Mouse (Mus musculus) CH12.LX (cell line): ENCODE measurements at regions not wholly inside any gene's neighbourhood (a gene's known extent, or its start where the extent isn't known, plus 50 kb on each side); places are given as distances from the start of the nearest gene placed in this dataset.

ENCODE experiments used
- DNase-seq: peaks from one replicate; pipeline ENCODE4 v3.0.0-alpha.2; 2013; ENCODE audit errors: extremely low read depth
- H3K27ac ChIP-seq: 2 replicates; pipeline ENCODE4 v1.5.1; 2012; ENCODE audit warnings: low read depth, mild to moderate bottlenecking, control low read depth, moderate library complexity; ENCODE audit not compliant: insufficient read depth
- H3K27me3 ChIP-seq: replicated peaks from 2 replicates; pipeline ENCODE3; 2012; ENCODE audit warnings: inconsistent platforms
- H3K36me3 ChIP-seq, 2 experiments: replicated peaks in 1 of 2; 2 replicates each; pipeline versions ENCODE3 to v1.6.1; 2012; ENCODE audit warnings: inconsistent platforms in 1 of 2, low read length in 1 of 2, mild to moderate bottlenecking in 1 of 2, mixed read lengths in 1 of 2, moderate library complexity in 1 of 2; ENCODE audit not compliant: control insufficient read depth in 1 of 2, insufficient read depth in 1 of 2
- H3K4me1 ChIP-seq, 2 experiments: 2 replicates each; pipeline ENCODE4 v1.6.1; 2012; ENCODE audit warnings: inconsistent platforms in 1 of 2, moderate library complexity in 1 of 2; ENCODE audit not compliant: insufficient read depth in 2 of 2, control insufficient read depth in 1 of 2
- H3K4me2 ChIP-seq: 2 replicates; pipeline ENCODE4 v1.6.1; 2012; ENCODE audit warnings: low read depth, mild to moderate bottlenecking, control low read depth; ENCODE audit not compliant: poor library complexity, insufficient read depth, severe bottlenecking
- H3K4me3 ChIP-seq, 3 experiments: fragments of 150-350 bp in 1 of 3; sonication (generic) in 1 of 3; replicated peaks in 1 of 3; 2 replicates each; pipeline versions ENCODE3 to v1.5.1; 2011 to 2012; ENCODE audit warnings: low read depth in 2 of 3, low read length in 2 of 3, mild to moderate bottlenecking in 2 of 3, moderate library complexity in 2 of 3, control low read depth in 1 of 3, improper control_type of control experiment in 1 of 3, inconsistent platforms in 1 of 3, mixed read lengths in 1 of 3; ENCODE audit not compliant: poor library complexity in 1 of 3
- H3K79me2 ChIP-seq: replicated peaks from 2 replicates; pipeline ENCODE4 v1.6.1; 2012; ENCODE audit warnings: mild to moderate bottlenecking, moderate library complexity; ENCODE audit not compliant: control insufficient read depth, poor library complexity, insufficient read depth, severe bottlenecking; ENCODE audit errors: extremely low read depth
- H3K9ac ChIP-seq: 2 replicates; pipeline ENCODE4 v1.6.1; 2012; ENCODE audit warnings: low read depth, mild to moderate bottlenecking, control low read depth, moderate library complexity; ENCODE audit not compliant: insufficient read depth
- H3K9me3 ChIP-seq: replicated peaks from 2 replicates; pipeline ENCODE3; 2012; ENCODE audit warnings: low read length, inconsistent platforms, mixed read lengths
- BHLHE40 ChIP-seq: IDR thresholded peaks from 2 replicates; pipeline ENCODE4 v1.6.1; 2011; ENCODE audit warnings: mild to moderate bottlenecking, low read depth, low read length, improper control_type of control experiment
- CHD1 ChIP-seq: IDR thresholded peaks from 2 replicates; pipeline ENCODE4 v1.6.1; 2012; ENCODE audit warnings: low read depth, low read length, improper control_type of control experiment, inconsistent platforms
- ELF1 ChIP-seq: IDR thresholded peaks from 2 replicates; pipeline ENCODE4 v1.6.1; 2014; ENCODE audit warnings: low read depth, mild to moderate bottlenecking, inconsistent platforms, low read length, improper control_type of control experiment
- EP300 ChIP-seq: IDR thresholded peaks from 2 replicates; pipeline ENCODE4 v1.6.1; 2011; ENCODE audit warnings: low read length, improper control_type of control experiment
- ETS1 ChIP-seq: conservative IDR thresholded peaks from 2 replicates; pipeline ENCODE4 v1.6.1; 2012; ENCODE audit warnings: low read depth, mild to moderate bottlenecking, inconsistent platforms, low read length, improper control_type of control experiment, moderate library complexity
- HCFC1 ChIP-seq: IDR thresholded peaks from 2 replicates; pipeline ENCODE4 v1.6.1; 2012; ENCODE audit warnings: low read depth, mild to moderate bottlenecking, inconsistent platforms, low read length, improper control_type of control experiment
- IRF4 ChIP-seq: IDR thresholded peaks from 2 replicates; pipeline ENCODE4 v1.6.1; 2014; ENCODE audit warnings: low read depth, mild to moderate bottlenecking, inconsistent platforms, low read length, improper control_type of control experiment
- JUN ChIP-seq: IDR thresholded peaks from 2 replicates; pipeline ENCODE4 v1.6.1; 2011; ENCODE audit warnings: low read depth, mild to moderate bottlenecking, low read length, improper control_type of control experiment, moderate library complexity; ENCODE audit not compliant: insufficient read depth
- JUND ChIP-seq: conservative IDR thresholded peaks from 2 replicates; pipeline ENCODE4 v1.6.1; 2011; ENCODE audit warnings: low read depth, low read length, improper control_type of control experiment
- MAFK ChIP-seq: IDR thresholded peaks from 2 replicates; pipeline ENCODE4 v1.6.1; 2011; ENCODE audit warnings: low read length, improper control_type of control experiment; ENCODE audit not compliant: insufficient replicate concordance
- MAX ChIP-seq: IDR thresholded peaks from 2 replicates; pipeline ENCODE4 v1.6.1; 2011; ENCODE audit warnings: low read length, improper control_type of control experiment
- MAZ ChIP-seq: IDR thresholded peaks from 2 replicates; pipeline ENCODE4 v1.6.1; 2012; ENCODE audit warnings: low read depth, mild to moderate bottlenecking, inconsistent platforms, low read length, improper control_type of control experiment, moderate library complexity
- MEF2A ChIP-seq: IDR thresholded peaks from 2 replicates; pipeline ENCODE4 v1.6.1; 2014; ENCODE audit warnings: low read depth, mild to moderate bottlenecking, inconsistent platforms, low read length, improper control_type of control experiment, borderline replicate concordance
- NELFE ChIP-seq: IDR thresholded peaks from 2 replicates; pipeline ENCODE4 v1.6.1; 2011; ENCODE audit warnings: low read depth, low read length, improper control_type of control experiment
- POLR2A ChIP-seq: IDR thresholded peaks from 2 replicates; pipeline ENCODE4 v1.6.1; 2011; ENCODE audit warnings: low read depth, mild to moderate bottlenecking, improper control_type of control experiment, low read length
- POLR2AphosphoS2 ChIP-seq: IDR thresholded peaks from 2 replicates; pipeline ENCODE4 v1.6.1; 2011; ENCODE audit warnings: low read depth, low read length, improper control_type of control experiment
- RAD21 ChIP-seq: IDR thresholded peaks from 2 replicates; pipeline ENCODE4 v1.6.1; 2011; ENCODE audit warnings: low read depth, mild to moderate bottlenecking, low read length, improper control_type of control experiment, moderate library complexity
- SMC3 ChIP-seq: IDR thresholded peaks from 2 replicates; pipeline ENCODE4 v1.6.1; 2011; ENCODE audit warnings: low read depth, low read length, improper control_type of control experiment
- TCF12 ChIP-seq: IDR thresholded peaks from 2 replicates; pipeline ENCODE4 v1.6.1; 2014; ENCODE audit warnings: low read depth, mild to moderate bottlenecking, inconsistent platforms, low read length, improper control_type of control experiment
- USF1 ChIP-seq: IDR thresholded peaks from 2 replicates; pipeline ENCODE4 v1.6.1; 2014; ENCODE audit warnings: low read depth, mild to moderate bottlenecking, inconsistent platforms, low read length, improper control_type of control experiment
- ZNF384 ChIP-seq: IDR thresholded peaks from 2 replicates; pipeline ENCODE4 v1.6.1; 2012; ENCODE audit warnings: low read depth, low read length, improper control_type of control experiment, inconsistent platforms
- dilution Hi-C: fragments of 300-500 bp; cut with MboI; formaldehyde crosslinking; loops from 2 replicates; pipeline ENCODE4 v1.14.3; 2020; ENCODE audit warnings: low sequenced_read_pairs; ENCODE audit not compliant: extremely low pct_unique_long_range_greater_than_20kb, extremely low pct_ligation_motif_present
- in situ Hi-C: fragments of 300-500 bp; cut with MboI; formaldehyde crosslinking; loops from 3 replicates; pipeline ENCODE4 v1.14.3; 2019; ENCODE audit warnings: low sequenced_read_pairs, low pct_ligation_motif_present, low pct_unique_long_range_greater_than_20kb, mixed read lengths

GRCm38 (mm10) chr1:186549207-186549606 is 156.6 kb downstream of the Tgfb2 start:
- no peaks in the 10 kb centered on the region for H3K27me3 ChIP-seq
- H3K9ac ChIP-seq, result no peak overlapping the region
- H3K79me2 ChIP-seq, result no peaks in the 10 kb centered on the region
- dilution Hi-C loops, result no loop called here
- H3K9me3 ChIP-seq, result peaks cover 63% of the 10 kb centered on the region
- H3K4me3 ChIP-seq, result no peak overlapping the region
- TF ChIP-seq ETS1 (no peak), POLR2A (no peak), BHLHE40 (no peak), JUND (no peak), EP300 (no peak), CHD1 (no peak), MAFK (no peak), SMC3 (no peak), ELF1 (no peak), RAD21 (no peak), MEF2A (no peak), HCFC1 (no peak), POLR2AphosphoS2 (no peak), MAZ (no peak), IRF4 (no peak), NELFE (no peak)
- no peak overlapping the region for H3K4me2 ChIP-seq
- in situ Hi-C loops, result no loop called here
- no peaks in the 10 kb centered on the region for H3K4me1 ChIP-seq
- DNase-seq, result no peak
- no peaks in the 10 kb centered on the region for H3K36me3 ChIP-seq
- H3K27ac ChIP-seq, result no peak overlapping the region

GRCm38 (mm10) chr1:186546386-186547185 is 159.2 kb downstream of the Tgfb2 start:
- Histone ChIP-seq H3K9ac (no peak overlapping the region), H3K9me3 (peaks cover 58% of the 10 kb centered on the region), H3K4me1 (no peaks in the 10 kb centered on the region), H3K36me3 (no peaks in the 10 kb centered on the region), H3K4me2 (no peak overlapping the region), H3K27ac (no peak overlapping the region), H3K79me2 (no peaks in the 10 kb centered on the region), H3K4me3 (no peak overlapping the region), H3K27me3 (no peaks in the 10 kb centered on the region)
- dilution Hi-C loops, result no loop called here
- in situ Hi-C loops, result no loop called here
- no peak for TF ChIP-seq ELF1
- no peak for TF ChIP-seq ZNF384
- TF ChIP-seq MAX, result no peak
- no peak for TF ChIP-seq JUN
- TF ChIP-seq USF1, result no peak
- no peak for TF ChIP-seq TCF12
- DNase-seq, result no peak
